Mouse (Mus musculus) neural tube, embryonic 14.5 days (tissue): ENCODE data around the gene Dyx1c1. TPM values are rescaled to one million over a fixed set of nuclear protein-coding genes. Genes with fewer than 3 reads are reported as not detected.

Experiments
- ATAC-seq: fragments of 200-750 bp; cut with Nextera tagmentation; 2 replicates; pipeline ENCODE4 v1.8.0; 2017; ENCODE audit warnings: low read depth, mild to moderate bottlenecking, moderate TSS enrichment, moderate library complexity
- H3K27ac ChIP-seq: fragments of 300-500 bp; sonication (generic); 2 replicates; pipeline ENCODE4 v1.5.1; 2014; ENCODE audit warnings: low read depth, mild to moderate bottlenecking, control low read depth, low read length, moderate library complexity, mixed read lengths
- H3K27me3 ChIP-seq: fragments of 300-500 bp; sonication (generic); 2 replicates; pipeline ENCODE4 v1.6.1; 2014; ENCODE audit warnings: low read length; ENCODE audit not compliant: control insufficient read depth, insufficient read depth
- H3K36me3 ChIP-seq: fragments of 300-500 bp; sonication (generic); 2 replicates; pipeline ENCODE4 v1.6.1; 2014; ENCODE audit warnings: low read length, mixed read lengths; ENCODE audit not compliant: control insufficient read depth, insufficient read depth
- H3K4me1 ChIP-seq: fragments of 300-500 bp; sonication (generic); 2 replicates; pipeline ENCODE4 v1.6.1; 2014; ENCODE audit warnings: low read length; ENCODE audit not compliant: control insufficient read depth, insufficient read depth
- H3K4me2 ChIP-seq: fragments of 300-500 bp; sonication (generic); 2 replicates; pipeline ENCODE4 v1.6.1; 2014; ENCODE audit warnings: mild to moderate bottlenecking, low read depth, low read length, control low read depth
- H3K4me3 ChIP-seq: fragments of 300-500 bp; sonication (generic); 2 replicates; pipeline ENCODE4 v1.5.1; 2014; ENCODE audit warnings: low read depth, low read length, control low read depth, mixed read lengths
- H3K9ac ChIP-seq: fragments of 300-500 bp; sonication (generic); replicated peaks from 2 replicates; pipeline ENCODE4 v1.6.1; 2014; ENCODE audit warnings: low read depth, mild to moderate bottlenecking, control low read depth, low read length, mixed read lengths
- H3K9me3 ChIP-seq: fragments of 300-500 bp; sonication (generic); 2 replicates; pipeline ENCODE4 v1.6.1; 2016; ENCODE audit warnings: low read length; ENCODE audit not compliant: control insufficient read depth
- WGBS: fragments of 180-500 bp; shearing (Covaris S2); extraction: QIAGEN DNeasy Blood & Tissue Kit; methylation state at CpG from one replicate; pipeline ENCODE4 v1.1.7; 2014; 5-methylcytosine and 5-hydroxymethylcytosine counted together
- polyA plus RNA-seq: library from polyadenylated mRNA; unstranded; fragments of >200 nt; fragmentation: Nextera tagmentation; extraction: Ambion mirVana; gene quantifications from 2 replicates; pipeline ENCODE4 v1.2.1, GENCODE M21; 2014

The Dyx1c1 gene
- polyA plus RNA-seq, 1 experiment from 2014 or later, result 3.2 TPM

GRCm38 (mm10) chr9:72987703-72988102 lies 29.1 kb downstream of the Dyx1c1 start:
- Histone ChIP-seq H3K4me1 (peaks cover 12% of the 10 kb centered on the region), H3K27me3 (no peaks in the 10 kb centered on the region), H3K4me2 (no peak overlapping the region), H3K4me3 (no peak overlapping the region), H3K9ac (no peak overlapping the region), H3K27ac (no peak overlapping the region), H3K36me3 (no peaks in the 10 kb centered on the region), H3K9me3 (no peaks in the 10 kb centered on the region)
- 76% methylated on average over 3 of the region's 3 CpGs for WGBS
- no peak for ATAC-seq

GRCm38 (mm10) chr9:72988706-72989105 lies 30.1 kb downstream of the Dyx1c1 start:
- H3K9me3 ChIP-seq, result no peaks in the 10 kb centered on the region
- no peaks in the 10 kb centered on the region for H3K36me3 ChIP-seq
- H3K27me3 ChIP-seq, result no peaks in the 10 kb centered on the region
- peaks cover 12% of the 10 kb centered on the region for H3K4me1 ChIP-seq
- 89% methylated on average over 5 of the region's 5 CpGs for WGBS
- no peak overlapping the region for H3K4me2 ChIP-seq
- H3K9ac ChIP-seq, result no peak overlapping the region
- no peak overlapping the region for H3K27ac ChIP-seq
- no peak overlapping the region for H3K4me3 ChIP-seq
- ATAC-seq, result no peak

DNA sequence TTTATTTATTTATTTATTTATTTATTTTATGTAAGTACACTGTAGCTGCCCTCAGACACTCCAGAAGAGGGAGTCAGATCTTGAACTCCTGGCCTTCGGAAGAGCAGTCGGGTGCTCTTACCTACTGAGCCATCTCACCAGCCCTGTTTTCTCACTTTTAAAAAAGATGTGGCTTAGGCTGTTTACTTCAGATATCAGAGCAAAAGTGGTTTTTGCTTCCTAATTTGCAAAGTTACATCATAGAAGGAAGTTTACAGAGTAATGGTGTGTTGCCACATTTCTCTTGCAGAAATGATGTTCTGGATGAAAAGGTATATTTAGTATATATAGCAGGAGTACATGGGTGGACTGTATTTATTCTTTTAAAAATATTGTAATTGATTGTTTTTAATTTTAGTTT lies 32.8 kb downstream of the Dyx1c1 start:
- no peak overlapping the region for H3K27ac ChIP-seq
- no peak overlapping the region for H3K4me3 ChIP-seq
- no peak overlapping the region for H3K9ac ChIP-seq
- no peaks in the 10 kb centered on the region for H3K9me3 ChIP-seq
- no peak for ATAC-seq
- H3K4me2 ChIP-seq, result no peak overlapping the region
- 94% methylated on average over 2 of the region's 2 CpGs for WGBS
- peaks cover 4% of the 10 kb centered on the region; the same call in 1 of the 2 replicates for H3K4me1 ChIP-seq
- no peaks in the 10 kb centered on the region for H3K36me3 ChIP-seq
- H3K27me3 ChIP-seq, result no peaks in the 10 kb centered on the region

- Histone ChIP-seq H3K4me1 (no peaks in the 10 kb centered on the region), H3K9me3 (no peaks in the 10 kb centered on the region), H3K27me3 (no peaks in the 10 kb centered on the region), H3K4me2 (no peak overlapping the region), H3K27ac (no peak overlapping the region), H3K36me3 (no peaks in the 10 kb centered on the region), H3K4me3 (no peak overlapping the region), H3K9ac (no peak overlapping the region)
- 93% methylated on average over 5 of the region's 5 CpGs for WGBS
- no peak for ATAC-seq
Measured at GRCm38 (mm10) chr9:72992576-72992975, 34.0 kb downstream of the Dyx1c1 start.

- Histone ChIP-seq H3K9ac (no peak overlapping the region), H3K27ac (no peak overlapping the region), H3K4me2 (no peak overlapping the region), H3K4me1 (no peaks in the 10 kb centered on the region), H3K36me3 (peaks cover 5% of the 10 kb centered on the region), H3K9me3 (no peaks in the 10 kb centered on the region), H3K27me3 (no peaks in the 10 kb centered on the region), H3K4me3 (no peak overlapping the region)
- ATAC-seq, result no peak
Measured at GRCm38 (mm10) chr9:72996167-72996566, 37.6 kb downstream of the Dyx1c1 start.

- 54% methylated on average over 7 of the region's 7 CpGs for WGBS
Measured at GRCm38 (mm10) chr9:72996806-72997205, 38.2 kb downstream of the Dyx1c1 start.

GRCm38 (mm10) chr9:73000487-73000886 lies 41.9 kb downstream of the Dyx1c1 start:
- Histone ChIP-seq H3K27me3 (no peaks in the 10 kb centered on the region), H3K9ac (no peak overlapping the region), H3K36me3 (peaks cover 16% of the 10 kb centered on the region), H3K4me1 (no peaks in the 10 kb centered on the region), H3K4me2 (no peak overlapping the region), H3K27ac (no peak overlapping the region), H3K4me3 (no peak overlapping the region), H3K9me3 (no peaks in the 10 kb centered on the region)
- 67% methylated on average over 2 of the region's 2 CpGs for WGBS
- ATAC-seq, result no peak

More at GRCm38 (mm10) chr9:72996806-72997205, 38.2 kb downstream of the Dyx1c1 start:
- Histone ChIP-seq H3K4me2 (no peak overlapping the region), H3K36me3 (peaks cover 8% of the 10 kb centered on the region), H3K27me3 (no peaks in the 10 kb centered on the region), H3K9ac (no peak overlapping the region), H3K4me1 (no peaks in the 10 kb centered on the region), H3K27ac (no peak overlapping the region), H3K4me3 (no peak overlapping the region), H3K9me3 (no peaks in the 10 kb centered on the region)
- no peak for ATAC-seq

DNA sequence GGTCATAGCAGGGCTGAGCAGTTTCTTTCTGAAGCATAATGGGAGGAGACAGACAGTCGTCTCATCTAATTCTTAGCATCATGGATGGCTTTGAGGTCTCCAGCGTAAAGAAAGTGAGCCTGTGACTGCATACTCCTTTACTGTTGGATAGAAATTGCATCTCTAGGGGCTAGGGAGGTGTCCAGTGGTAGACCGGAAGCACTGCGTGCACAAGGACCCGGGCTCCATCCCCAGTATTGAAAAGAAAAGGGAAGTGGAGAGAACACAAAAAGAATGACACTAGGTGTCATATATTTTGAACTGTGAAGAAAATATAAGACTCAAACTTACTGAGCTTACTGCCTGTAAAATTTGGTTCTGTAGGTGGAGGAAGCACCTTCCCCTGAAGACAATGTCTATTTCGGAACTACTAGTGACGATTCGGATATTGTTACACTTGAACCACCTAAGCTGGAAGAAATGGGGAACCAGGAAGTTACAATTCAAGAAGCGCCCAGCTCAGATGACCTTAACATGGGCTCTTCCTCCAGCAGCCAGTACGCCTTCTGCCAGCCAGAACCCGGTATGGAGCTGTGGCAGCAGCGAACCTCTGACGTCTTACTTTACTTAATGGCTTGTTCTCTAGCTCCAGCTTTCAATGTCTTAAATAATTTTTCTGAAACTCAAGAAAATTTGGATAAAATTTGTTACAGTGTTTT lies 42.9 kb downstream of the Dyx1c1 start:
- WGBS, result 90% methylated on average over 13 of the region's 13 CpGs
- Histone ChIP-seq H3K27me3 (no peaks in the 10 kb centered on the region), H3K36me3 (peaks cover 16% of the 10 kb centered on the region), H3K9ac (no peak overlapping the region), H3K27ac (no peak overlapping the region), H3K4me2 (no peak overlapping the region), H3K9me3 (no peaks in the 10 kb centered on the region), H3K4me1 (no peaks in the 10 kb centered on the region), H3K4me3 (no peak overlapping the region)
- ATAC-seq, result no peak

DNA sequence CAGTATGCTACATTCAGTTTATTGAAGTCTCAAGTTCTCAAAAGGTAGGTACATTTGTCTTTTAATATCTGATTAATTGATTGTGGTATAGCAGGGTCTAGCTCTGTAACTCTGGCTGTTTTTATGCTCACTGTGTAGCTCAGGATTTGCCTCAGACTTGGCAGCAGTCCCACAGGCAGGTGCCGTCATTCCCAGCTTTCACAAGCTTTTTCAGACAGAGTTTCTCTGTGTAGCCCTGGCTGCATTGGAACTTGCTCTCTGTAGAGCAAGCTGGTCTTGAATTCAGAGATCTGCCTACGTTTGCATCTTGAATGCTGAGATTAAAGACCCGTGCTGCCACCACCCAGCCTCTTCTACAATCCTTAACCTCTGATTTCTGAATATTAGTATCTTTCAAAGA lies 43.6 kb downstream of the Dyx1c1 start:
- Histone ChIP-seq H3K27ac (no peak overlapping the region), H3K4me2 (no peak overlapping the region), H3K9me3 (no peaks in the 10 kb centered on the region), H3K4me3 (no peak overlapping the region), H3K4me1 (no peaks in the 10 kb centered on the region), H3K36me3 (peaks cover 16% of the 10 kb centered on the region), H3K27me3 (no peaks in the 10 kb centered on the region), H3K9ac (no peak overlapping the region)
- 65% methylated on average over 3 of the region's 3 CpGs for WGBS
- no peak for ATAC-seq
